Mouse (Mus musculus): Measurements from ENCODE around the gene Kif1a.

Gene Kif1a

DNA sequence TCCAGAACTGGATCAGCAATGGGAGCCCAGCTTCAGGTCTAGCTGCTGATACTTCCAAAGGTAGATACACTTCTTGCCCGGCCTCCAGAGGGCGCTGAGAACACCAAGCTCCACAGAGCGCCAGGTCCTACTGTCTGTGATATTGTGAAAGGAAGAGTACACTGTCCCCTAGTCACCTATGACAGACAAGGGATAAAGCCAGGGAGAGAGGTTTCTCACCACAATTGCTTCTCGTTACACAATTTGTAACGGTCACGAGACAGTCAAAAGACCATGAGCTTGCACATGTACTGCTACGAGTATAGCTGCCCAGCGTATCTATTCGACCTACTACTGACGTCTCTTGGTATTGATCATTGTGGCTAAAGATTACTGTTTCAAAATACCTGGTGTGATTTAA lies 72.4 kb downstream of the Kif1a start:
- in situ Hi-C loops (cut with MboI; ENCODE audit: low sequenced_read_pairs) = no loop called here

DNA sequence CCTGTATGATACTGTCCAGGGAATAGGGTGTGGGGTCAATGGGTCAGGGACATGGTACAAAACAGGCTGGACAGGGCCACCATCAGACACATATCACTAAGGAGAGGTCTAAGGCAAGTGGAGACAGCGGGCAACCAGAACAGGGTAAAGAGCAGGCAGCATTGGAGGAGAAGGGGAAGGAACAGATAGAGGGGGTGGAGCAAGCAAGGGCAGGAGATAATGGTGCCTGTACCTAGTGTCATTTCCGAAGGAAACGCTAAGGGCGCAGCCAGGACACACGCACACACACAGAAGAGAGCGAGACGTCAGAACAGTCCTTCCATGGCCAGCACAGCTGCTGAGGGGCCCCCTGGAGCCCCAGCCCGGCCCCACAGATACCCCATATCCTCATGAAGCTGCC lies 75.2 kb downstream of the Kif1a start:
- in situ Hi-C loops (cut with MboI; ENCODE audit: low sequenced_read_pairs) = no loop called here

DNA sequence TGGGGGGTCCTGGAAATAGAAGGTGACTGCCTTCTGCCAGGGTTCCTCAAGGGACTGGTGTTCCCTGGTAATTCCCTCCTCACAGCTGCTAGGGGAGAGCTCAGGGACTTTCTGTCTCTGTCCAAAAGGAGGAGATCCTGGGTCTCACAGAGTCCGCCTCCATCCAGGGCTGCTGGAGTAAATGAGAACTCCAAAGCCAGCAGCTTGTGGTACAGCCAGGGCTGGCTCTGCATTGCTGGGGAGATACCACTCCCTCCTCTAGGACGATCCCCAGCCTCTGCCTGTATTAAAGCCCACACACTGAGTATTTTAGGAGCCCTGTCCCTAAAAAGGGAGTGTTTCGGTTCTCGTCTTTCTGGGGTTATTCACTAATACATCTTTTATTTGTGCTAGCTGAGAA lies 81.1 kb downstream of the Kif1a start:
- in situ Hi-C loops (cut with MboI; ENCODE audit: low sequenced_read_pairs) = no loop called here

DNA sequence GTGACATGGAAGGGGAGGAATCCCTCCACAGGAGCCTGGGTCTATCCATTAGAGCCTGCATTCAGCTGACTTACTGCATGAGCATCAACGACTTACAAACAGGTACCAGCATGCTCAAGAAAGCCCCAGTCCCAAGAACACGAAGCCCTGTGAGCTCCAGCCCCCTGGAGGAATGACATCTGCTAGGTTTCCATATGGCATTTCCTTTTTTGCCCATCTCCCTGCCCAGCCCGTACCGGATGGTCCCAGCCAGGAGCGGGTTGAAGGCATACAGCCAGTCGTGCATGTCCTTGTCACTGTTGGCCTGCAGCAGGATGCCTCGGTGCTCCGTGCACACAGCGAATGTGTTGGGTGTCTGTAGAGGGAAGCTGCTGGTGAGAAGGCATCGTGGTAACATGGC lies 83.0 kb downstream of the Kif1a start:
- in situ Hi-C loops (cut with MboI; ENCODE audit: low sequenced_read_pairs) = no loop called here

DNA sequence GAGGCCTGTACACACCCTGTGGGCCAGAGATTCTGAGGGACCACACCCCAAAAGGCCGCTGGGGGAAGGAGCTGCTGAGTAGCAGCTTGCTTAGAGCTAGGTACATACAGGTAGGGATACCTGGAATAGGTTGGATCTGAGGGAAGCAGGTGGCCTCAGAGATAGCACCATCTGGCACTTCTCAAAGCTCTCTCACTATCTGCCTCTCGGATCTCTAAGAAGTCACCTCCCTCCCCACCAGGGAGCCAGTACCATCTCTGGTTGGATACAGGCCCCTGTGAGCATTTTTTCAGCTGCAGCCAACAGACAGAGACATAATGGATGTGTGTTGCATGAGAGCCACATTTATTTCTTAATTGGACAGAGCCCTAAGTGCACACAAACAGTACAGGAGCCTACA lies 86.6 kb downstream of the Kif1a start:
- in situ Hi-C loops (cut with MboI; ENCODE audit: low sequenced_read_pairs) = no loop called here

DNA sequence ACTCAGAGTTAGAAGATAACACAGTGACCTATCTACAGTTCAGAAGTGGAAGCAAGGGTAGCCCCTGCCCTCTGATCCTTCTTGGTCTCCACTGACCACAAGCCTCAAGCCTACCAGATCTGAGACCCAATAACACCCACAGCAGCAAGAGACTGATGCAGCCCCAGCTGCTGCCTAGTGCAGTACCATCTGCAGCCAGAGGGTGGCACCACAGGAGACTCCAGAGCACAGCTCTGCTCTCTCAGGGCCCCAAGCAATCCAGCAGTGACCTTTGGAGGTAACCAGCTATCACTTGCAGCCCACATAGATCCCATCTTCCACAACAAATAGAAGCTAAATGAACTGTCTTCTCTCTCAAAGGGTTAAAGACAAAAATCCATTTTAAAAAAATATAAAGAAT lies 87.3 kb downstream of the Kif1a start:
- in situ Hi-C loops (cut with MboI; ENCODE audit: low sequenced_read_pairs) = no loop called here

DNA sequence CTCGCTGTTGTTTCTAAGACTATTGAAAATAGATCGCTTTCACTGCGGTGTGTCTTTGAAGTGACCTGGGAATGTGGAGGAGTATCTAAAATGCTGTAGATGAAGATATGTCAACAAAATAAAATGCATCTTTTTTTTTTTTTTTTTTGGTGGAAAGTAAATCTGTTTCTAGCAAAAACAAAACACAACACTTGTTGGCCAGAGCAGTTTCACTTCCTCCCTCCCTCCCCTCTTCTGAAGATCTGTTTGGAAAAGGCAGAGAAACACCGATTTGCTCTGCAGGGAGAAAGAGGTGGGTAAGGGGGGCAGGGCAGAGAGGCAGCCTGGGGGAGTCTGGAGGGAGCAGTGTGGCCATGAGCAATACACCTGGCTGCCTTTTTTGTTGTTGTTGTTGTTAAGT lies 88.4 kb downstream of the Kif1a start:
- in situ Hi-C loops (cut with MboI; ENCODE audit: low sequenced_read_pairs) = no loop called here

DNA sequence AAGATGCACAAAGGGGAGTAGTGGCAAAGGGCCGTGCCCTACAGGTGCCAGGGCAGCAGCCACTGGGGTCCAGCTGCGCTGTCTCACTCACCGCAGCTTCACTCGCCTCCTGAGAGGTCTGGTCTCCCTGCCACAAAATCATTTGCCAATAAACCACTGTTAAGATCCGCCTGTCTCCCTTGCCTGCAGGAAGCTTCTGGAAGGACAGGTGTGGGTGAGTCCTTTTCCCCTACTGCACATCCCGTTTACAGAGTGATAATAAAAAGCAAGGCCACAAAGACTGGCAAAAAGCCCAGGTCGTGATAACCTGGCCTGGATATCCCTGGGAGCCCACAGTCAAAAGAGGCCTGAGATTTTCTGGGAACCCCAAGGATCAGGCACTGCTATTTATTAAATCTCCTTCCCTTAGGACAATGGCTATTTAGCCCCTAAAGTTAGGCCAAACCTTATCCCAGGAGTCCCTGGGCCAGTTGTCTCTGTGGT lies 89.6 kb downstream of the Kif1a start:
- in situ Hi-C loops (cut with MboI; ENCODE audit: low sequenced_read_pairs) = no loop called here

DNA sequence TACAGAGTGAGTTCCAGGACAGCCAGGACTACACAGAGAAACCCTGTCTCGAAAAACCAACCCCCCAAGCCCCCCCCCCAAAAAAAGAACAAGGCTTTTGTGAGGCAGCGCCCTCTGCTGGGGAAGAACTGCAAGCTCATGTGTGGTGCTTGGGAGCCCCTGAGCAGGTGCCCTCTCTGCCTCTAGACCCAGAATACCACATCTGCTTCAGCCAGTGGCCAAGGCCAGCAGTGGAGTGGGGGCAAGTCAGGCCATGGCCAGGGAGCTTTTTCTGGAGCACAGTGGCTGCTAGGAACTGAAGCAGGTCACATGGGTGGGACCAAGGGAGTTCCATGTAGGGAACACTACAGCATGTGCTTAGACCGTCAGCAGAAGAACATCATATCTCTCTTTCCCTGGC lies 91.0 kb downstream of the Kif1a start:
- in situ Hi-C loops (cut with MboI; ENCODE audit: low sequenced_read_pairs) = no loop called here

DNA sequence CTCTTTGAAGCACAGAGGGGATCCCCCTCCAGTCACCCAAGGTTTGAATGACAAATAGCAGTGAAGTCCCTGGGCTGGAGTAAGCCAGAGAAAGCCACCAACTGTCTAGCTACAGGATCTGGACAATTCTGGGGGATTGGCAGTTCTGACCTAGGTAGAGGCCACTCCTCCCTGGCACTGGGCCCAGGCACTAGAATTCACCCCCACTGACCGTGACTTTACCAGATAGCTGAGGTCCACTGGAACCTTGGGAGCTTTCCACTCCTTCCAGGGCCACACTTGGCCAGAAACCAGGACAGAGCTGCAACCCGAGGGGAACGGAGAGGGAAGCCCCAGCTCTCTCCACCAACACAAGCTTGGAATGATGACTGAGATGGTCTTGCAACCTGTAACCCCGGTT lies 92.6 kb downstream of the Kif1a start:
- in situ Hi-C loops (cut with MboI; ENCODE audit: low sequenced_read_pairs) = no loop called here

DNA sequence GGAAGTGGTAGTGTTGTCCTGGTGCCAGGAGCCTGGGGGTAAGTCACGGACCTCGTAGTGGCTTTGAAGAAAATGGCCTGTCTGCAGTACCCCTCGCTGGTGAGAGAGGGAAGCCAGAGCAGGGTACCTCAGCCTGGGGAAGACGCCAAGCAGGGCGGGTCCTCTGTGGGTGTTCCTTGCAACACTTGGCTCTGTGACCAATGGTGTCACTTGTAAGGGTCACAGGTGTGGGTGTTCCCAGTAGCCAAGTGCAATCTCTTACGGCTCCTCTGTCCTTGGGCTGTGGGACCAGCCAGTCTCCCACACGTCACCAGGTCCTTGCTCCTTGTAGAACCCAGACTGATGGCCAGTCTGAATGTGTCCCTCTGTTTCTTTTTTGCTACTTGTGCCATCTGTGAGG lies 95.7 kb downstream of the Kif1a start, which contains the start of gene Aqp12:
Aqp12 (plus strand) TSS at position 274 of the 400 bp plus-strand sequence.
- in situ Hi-C loops (cut with MboI; ENCODE audit: low sequenced_read_pairs) = no loop called here

DNA sequence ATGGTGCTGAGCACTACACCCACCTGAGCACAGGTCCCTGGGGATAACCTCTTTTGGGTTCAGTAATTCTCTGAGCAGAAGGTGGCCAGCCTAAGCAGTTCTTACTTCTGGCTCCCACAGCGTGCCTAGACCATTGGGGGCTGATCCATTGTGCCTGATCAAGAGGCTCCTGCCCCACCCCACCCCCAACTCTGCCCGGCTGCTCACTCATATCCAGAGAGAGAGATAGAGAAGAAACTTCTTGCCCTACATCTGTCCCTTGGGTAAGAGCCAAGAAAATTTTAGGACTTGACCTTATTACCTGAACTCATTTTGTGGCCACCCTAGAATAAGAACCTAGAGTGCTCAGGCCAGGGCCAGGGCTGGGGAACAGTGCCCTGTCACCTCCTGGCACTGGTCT lies 108.9 kb downstream of the Kif1a start:
- in situ Hi-C loops (cut with MboI; ENCODE audit: low sequenced_read_pairs) = no loop called here

DNA sequence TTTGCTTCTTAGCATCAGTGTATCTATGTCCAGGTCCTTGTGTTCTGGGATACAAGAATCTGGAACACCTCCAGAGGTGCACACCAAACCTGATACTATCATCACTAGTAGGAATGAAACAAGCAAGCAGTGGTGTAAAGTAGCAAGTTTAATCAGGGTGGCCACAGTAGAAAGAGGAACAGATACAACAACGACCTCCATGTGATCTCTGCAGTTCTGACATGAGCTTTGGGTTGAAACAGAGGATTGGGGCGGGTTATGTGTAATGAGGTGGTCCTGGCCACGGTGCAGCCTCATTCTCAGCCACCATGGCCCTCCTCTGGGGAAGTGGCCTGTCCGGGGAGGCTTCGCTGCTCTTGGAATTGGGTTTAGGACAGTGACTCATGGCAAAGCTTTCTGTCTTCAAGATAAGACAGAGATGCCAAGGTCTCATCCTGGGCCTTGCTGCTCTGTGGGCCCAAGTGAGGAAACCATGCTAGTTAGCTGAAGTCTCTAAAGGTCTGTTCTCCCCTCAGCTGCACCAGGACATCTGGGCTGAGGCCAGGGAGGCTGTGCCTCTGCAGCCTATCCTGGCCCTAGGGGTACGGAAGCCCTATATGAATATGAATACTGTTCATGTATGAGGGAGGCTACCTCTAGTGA lies 109.4 kb downstream of the Kif1a start:
- in situ Hi-C loops (cut with MboI; ENCODE audit: low sequenced_read_pairs) = no loop called here

DNA sequence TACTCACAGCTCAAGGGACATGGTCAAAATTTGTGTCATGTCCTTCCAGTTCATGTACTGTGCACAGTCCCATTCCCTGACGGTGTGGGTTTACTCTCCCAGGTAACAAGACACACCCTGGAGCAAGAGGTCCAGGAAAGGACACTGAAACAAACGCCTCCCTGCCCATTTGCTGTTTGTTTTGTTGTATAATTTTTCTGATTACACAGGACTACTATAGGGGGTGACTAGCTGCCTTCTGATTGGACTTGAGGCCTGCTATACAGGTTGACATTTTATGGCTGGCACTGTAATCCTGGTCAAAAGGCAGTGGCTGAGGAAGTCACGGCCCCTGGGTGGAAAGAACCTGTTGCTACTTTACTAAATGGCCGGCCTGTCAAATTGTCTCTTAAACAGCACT lies 111.9 kb downstream of the Kif1a start:
- in situ Hi-C loops (cut with MboI; ENCODE audit: low sequenced_read_pairs) = no loop called here

DNA sequence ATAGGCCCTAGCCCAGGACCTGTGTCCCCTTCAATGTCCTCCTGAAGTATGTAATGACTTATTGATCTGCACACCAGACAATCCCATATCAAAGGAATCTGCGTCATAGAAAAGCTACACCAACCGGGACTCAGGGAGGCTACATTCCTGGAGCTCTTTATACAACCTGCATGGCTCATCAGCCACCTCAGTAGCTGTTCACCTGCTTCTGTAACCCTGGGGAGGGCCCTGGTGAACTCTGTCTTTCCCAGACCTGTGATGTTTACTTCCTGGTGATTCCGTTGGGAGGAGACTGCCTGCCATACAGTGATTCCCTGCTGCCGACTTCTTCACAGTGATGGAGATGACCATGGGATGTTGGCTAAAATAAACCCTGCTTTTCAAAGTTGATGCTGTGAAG lies 112.9 kb downstream of the Kif1a start:
- in situ Hi-C loops (cut with MboI; ENCODE audit: low sequenced_read_pairs) = no loop called here

DNA sequence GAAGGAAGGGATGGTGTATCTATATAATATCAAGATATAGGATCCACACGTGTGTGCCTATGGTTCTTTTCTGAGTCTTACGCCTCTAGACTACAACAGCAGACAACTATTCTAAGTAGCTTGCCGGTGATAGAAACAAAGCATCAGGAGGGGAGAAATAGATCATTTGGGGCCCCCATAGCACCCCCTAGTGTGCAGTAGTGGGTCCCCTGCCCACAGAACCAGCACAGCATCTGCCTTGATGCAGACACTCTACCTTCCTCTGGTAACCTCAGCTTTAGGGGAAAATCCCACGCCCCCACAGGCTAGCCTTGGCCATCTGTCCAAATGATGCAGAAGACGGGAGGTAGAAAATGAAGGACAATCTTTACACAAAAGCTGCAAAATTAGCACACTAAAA lies 116.8 kb downstream of the Kif1a start:
- in situ Hi-C loops (cut with MboI; ENCODE audit: low sequenced_read_pairs) = no loop called here

DNA sequence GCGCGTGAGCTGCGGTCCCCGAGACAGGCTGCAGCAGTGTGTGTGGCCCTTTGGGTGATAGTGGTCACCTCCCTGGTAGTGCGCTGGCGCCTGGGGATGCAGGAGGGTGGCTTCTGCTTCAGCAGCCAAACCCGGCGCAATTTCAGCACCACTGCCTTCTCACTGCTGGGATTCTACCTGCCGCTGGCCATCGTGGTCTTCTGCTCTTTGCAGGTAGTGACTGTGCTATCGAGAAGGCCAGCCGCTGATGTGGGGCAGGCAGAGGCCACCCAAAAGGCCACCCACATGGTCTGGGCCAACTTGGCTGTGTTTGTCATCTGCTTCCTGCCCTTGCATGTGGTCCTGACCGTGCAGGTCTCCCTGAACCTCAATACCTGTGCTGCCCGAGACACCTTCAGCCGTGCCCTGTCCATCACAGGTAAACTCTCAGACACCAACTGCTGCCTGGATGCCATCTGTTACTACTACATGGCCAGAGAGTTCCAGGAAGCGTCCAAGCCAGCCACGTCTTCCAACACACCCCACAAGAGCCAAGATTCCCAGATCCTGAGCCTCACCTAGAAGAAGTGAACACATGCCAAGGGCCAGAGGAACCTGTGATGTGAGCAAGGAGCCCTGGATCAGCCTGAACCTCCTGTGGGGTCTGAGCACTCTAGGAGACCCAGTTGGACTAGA lies 118.7 kb downstream of the Kif1a start:
- in situ Hi-C loops (cut with MboI; ENCODE audit: low sequenced_read_pairs) = no loop called here

DNA sequence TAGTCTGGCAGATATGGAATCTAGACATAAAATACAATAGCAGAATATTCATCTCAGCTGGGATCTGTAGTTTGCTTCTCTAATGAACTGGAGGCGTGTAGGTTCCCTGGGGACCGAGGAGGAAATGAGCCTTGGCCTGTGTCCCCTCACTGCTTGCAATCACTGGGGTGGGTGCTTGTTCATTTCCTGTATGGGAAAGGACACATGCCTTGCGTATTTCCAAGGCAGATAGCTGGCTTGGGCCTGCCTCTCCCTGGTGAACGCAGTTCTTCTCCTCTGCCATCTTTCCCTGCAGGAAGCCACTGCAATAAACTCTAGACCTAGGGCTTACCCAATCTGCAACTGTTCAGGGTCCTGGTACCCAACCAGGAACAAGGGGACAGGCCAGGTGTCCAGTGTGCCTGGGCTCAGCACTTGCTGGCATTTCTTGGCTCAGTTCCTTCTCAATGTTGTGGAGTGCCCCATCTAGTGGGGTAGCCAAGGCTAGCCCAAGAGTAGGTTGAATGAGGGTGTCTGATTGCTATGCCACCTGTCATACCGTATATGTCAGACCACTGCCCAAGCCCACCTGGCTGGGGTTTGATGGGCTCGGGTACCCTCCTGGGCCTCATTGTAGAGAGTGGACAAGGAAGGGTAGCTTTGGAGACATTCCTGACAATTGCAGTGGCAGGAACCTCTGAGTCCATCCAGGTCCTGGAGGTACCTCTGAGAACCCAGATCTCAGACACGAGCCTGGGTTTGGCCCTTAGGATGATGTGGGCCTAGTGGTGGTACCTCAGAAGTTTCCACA lies 120.5 kb downstream of the Kif1a start:
- in situ Hi-C loops (cut with MboI; ENCODE audit: low sequenced_read_pairs) = no loop called here

DNA sequence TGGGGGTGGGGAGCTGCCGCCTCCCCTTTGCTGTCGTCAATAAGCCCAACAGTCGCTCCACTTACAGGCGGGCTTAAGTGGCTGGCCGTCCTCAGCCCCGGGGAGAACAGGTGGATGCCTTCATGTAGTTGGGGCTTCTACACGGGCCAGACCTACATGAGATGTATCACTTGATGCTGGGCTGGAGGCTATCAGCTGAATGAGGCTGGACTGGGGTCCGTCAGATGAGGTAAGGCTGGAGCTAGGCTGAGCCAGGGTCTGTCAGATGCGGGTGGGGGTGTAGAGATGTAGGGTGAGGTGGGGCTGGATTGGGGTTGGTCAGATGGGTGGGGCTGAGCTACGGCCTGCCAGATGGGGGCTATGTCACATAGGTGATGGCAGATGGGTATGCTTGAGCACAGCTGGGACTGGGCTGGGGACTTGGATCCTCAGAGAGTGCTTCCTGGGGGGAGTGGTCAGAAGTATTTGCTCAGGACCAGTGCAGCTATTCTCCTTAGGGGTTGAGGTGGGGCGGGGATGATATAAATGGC lies 122.6 kb downstream of the Kif1a start:
- in situ Hi-C loops (cut with MboI; ENCODE audit: low sequenced_read_pairs) = no loop called here

DNA sequence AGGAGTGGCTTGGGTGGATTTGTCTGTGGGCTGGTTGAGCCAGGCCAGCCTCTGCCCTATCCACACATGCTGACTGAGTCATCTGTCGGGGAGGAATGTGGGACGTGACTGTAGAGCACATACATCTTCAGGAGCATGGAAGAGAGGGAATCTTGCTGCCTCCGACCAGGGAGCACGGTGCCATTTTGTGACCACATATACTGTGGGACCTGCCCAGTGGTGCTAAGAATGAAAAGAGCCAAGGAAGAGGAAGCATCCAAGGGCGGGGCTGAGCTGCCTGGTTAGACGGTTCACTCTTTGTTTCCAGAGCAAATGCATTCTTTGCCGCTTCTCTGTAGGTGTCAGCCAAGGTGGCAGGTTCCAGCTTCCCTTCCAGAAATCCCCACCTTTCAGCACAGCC lies 123.1 kb downstream of the Kif1a start:
- in situ Hi-C loops (cut with MboI; ENCODE audit: low sequenced_read_pairs) = no loop called here

DNA sequence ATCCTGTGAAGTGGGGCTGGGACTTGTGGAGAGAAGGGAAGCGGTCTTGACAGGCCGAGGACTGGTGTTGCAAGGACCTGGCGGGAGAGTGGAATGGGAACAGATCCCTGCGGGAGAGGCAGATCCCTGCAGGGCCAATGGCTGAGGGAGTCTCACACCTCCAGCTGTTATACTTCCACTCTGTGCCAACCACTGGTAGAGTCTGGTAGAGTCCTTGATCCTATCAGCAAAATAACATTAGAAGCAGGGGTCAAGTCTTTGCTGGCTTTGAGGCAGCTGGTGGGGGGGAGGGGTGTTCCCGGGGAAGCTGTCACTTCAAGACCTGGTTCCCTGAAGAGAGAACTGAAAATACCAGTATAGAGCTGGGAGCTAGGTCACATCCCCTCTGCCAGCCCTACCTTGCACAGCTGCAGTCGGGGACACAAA lies 125.6 kb downstream of the Kif1a start:
- in situ Hi-C loops (cut with MboI; ENCODE audit: low sequenced_read_pairs) = no loop called here

DNA sequence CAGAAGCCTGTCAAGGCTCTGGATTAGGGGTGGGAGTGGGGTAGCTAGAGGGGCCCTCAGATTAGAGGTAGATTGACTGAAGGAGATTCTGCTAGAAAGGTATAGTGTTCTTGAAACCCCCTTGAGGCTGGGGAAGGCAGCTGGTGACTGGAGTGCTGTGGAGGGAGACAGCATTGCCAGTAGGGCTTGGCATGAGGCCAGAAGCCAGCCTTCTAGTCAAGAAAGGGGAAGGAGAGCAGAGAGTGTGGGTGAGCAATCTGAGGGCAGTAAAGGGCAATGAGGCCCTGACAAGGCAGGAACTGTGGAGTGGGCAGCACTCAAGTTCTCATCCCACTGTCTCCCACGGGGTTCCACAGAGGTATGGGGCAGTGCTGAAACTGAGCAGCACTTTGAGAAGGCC lies 128.9 kb downstream of the Kif1a start:
- in situ Hi-C loops (cut with MboI; ENCODE audit: low sequenced_read_pairs) = no loop called here
